Mouse (Mus musculus) right cerebral cortex, adult 2 months (tissue): ENCODE measurements around the gene D17H6S53E.

ENCODE experiments used
- DNase-seq, 2 experiments: peaks; one replicate each; pipeline ENCODE4 v3.0.0; 2021 to 2022; ENCODE audit warnings: low spot score in 2 of 2

The D17H6S53E gene

DNA sequence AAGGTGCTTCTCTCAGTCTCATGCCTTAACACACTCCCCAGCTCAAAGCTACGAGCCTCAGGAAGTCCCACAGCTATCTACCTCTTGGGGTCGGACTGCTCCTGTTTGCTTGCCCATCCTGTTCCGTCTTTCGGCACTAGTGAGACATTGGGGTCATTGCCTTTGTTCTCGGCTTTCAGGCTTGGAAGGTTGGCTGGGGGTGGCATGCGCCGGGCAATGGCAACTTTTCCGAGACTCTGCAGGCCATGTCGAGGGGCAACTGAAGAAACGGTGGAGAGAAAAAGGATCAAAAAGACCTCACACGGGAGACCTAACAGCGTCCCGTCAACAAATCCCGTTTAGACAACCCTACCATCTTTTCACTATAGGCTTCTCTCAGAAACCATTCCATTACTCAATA lies 35.9 kb downstream of the D17H6S53E start:
- DNase-seq, result no peak

DNA sequence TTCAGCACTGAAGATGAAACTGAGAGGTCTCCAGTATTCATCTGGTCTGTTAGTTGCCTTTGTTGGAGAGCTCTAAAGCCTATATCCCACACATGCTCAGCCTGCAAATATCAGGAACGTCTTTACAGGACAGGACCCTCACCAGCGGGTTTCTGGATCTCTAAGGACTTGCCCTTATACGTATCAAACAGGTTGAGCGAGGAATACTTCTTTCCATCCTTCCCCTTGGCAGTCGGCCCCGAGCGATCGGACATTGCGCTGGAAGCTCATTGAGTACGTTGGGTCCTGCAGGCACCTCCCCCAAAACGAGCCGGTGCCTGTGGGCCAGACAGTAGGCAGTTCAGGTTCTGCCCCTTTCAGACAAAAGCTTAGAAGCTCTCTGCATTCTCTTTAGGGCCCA lies 36.6 kb downstream of the D17H6S53E start:
- no peak for DNase-seq

DNA sequence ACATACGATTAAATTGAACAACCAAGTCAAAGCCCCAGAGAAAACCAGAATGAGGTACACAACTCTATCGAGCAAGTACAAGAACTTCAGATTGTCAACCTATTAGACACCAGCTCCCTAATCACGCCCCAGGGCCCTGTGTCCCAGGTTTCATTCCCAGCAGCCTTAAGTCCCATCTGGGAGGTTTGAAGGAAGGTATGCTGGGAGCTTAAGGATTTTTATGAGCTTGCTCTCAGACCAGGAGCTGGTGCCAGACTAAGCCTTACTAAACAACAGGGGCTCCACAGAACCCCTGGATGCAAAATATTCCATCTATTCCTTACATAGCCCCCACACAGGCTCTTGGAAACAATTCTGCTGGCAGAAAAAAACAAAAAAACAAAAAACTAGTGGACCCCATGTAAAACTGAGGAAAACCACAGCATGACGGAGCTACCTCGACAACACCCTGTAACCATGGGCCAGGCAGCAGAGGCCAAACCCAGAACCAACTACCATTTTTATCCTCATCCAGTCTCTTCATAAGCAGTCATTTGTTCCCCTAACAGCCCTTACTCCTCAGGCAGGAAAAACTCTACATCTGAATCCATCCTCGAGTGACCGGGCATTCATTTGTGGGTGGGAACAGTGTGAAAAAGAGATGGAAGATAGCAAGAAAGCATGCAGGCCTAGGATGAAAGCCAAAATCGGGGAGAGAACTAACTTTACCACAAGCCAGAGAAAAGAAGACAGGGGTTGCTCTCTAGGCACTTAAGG lies 37.3 kb downstream of the D17H6S53E start:
- no peak for DNase-seq

DNA sequence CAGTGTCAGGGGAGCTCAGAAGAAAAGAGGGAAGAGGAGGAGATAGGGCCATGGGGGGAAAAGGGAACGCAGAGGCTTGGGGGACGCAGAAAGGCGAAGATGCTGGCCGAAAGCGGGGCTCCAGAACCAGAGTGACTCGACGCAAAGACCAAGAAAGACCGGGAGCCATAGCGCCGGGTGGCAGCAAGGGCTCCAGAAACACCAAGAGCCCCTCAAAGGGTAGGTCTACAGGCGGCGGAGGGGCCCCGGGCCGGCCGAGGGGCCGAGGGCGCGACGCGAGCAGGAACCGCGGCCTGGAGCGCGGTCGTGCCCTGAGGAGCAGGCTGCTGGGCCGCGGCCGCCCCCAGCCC lies 38.0 kb downstream of the D17H6S53E start:
- no peak for DNase-seq

DNA sequence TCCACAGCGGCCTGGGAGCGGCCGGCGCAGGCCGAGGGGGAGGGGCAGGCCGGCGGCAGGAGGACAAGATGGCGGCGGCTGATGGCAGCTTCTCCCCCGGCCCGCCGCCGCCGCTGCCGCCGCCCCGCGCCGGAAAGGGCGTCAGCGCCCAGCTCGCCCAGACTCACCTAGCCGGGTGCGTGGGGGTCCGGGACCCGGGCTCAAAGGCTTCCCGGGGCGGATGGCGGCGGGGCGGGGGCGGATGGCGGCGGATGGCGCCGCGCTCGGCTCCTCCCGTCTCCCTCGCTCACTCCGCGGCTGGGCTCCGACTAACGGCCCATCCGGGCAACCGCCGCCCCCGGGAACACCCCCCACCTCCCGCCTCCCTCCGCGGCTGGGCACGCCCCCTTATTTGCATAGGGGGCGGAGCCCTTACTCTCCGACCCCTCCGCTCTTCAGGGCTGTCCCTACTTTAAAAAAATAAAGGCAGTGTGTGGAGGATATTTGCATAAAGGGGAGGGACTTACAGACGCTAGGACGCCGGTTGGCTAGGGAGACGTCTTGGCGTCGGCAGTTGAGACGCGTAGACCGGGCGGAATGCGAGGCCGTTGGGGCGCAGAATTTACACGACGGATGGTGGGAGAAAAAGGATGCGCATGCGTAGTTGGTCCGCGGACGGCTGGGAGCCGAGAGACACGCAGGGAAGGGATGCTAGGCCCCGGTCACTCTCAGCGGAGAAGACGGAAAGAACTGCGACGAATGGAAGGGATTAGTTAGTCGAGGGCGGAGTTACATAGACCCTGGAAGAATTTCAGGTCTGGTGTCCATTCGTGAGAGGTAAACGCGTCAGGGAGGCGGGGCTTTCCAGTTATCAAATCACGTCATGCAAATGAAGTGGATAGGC lies 38.6 kb downstream of the D17H6S53E start, which contains the start of gene Prrc2a:
Gene Prrc2a, minus strand, starts transcription at position 330 of the 883 bp plus-strand sequence.
- peak; percentile 99 for DNase-seq

DNA sequence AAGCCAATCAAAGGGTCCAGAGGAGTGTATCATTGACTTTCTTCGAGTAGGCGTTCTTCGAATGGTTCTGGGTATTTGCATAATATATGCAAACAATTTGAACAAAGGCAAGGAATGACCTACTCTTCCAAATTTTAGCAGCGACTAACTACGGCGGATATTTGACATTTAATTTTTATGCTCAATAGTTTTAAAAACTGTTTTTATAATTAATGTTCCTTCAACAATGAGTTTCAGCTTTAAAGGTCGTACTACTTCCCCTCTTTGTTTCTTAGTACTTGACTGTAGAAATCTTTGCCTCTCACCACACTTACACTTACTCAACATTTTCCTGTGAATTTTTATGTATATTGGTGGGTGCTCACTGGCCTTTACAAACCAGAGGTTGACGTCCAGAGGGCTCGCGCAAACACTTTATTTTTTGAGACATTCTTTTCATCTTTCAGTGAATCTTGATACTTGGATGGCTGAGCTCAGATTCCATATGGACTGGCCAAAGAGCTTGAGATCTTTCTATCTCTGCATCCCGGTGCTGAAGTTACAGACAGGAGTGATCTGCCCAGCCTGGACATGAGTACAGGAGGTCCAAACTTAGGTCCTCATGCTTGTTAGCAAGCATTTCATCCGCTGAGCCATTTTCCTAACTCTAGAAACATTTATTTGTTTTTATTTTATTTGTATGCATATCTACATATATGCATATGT lies 39.4 kb downstream of the D17H6S53E start:
- no peak for DNase-seq

DNA sequence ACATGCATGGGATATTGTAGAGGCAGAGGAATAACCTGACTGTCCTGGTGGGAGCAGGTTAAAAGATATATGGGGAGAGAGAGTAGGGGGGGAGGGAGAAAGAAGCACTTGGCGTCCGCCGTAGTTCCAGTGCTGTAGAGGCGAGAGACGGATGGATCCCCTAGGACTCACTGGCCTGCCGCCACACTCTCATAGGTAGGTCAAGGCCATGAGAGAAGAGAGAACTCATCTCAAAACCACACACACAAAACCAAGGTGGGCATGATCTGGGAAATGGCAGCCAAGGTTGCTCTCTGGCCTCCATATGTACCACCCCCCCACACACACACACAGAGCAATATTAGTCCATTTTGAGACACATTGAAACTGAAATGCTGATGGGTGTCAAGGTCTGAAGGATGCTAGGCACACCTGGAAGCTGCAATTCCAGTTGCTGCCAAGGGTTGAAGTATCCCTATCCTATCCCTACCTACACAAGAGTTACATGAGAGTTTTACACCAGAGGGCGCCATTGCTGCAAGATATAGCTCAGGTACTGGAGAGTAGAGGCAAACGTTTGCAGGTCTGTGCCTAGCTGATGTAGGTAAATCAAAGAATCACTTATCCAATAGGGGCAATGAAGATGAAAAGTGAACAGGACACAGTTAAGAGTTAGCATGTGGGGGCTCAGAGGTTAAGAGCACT lies 40.3 kb downstream of the D17H6S53E start:
- peak; percentile 72 to 74 for DNase-seq

DNA sequence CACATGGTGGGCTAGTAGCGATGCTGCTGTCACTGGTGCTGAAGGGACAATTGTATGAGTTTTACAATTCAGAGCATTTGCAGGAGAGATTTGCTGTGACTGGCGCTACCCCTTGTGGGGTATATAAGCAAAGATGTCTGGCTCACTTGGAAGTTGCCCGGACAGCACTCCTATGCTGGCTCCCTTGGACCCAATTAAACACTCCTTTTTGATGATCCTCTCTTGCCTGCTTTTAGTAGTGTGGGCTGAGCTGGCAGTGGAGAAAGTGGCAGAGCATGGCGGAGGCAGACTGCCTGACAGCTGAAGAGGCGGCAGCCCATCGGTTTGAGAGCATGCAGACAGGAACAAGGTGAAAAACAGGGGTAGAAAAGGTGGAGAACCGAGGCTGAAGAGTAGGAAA lies 41.6 kb downstream of the D17H6S53E start:
- peak in 1 of 2 experiments; percentile 53 for DNase-seq

DNA sequence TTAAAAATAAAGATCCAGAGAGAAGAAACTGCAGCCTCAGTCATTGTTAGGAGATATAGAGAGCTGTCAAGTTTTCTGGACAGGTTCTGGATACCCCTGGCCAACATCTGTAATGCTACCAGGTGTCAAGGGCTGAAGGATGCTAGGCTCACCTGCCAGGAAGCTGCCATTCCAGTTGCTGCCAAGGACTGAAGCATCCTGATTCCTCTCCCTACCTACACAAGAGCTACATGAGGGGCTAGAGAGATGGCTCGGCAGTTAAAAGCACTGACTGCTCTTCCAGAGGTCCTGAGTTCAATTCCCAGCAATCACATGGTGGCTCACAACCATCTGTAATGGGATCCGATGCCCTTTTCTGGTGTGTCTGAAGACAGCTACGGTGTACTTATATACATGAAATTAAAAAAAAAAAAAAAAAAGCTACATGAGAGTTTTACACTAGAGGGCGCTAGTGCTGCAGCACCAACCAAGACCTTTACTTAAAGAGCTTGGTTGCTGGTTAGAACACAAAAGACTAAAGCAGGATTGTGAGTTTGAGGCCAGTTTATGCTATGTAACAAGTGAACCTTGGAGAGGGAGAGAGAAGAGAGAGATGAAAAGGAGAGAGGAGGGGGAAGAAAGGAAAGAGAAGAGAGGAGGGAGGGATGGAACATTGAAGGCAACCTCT lies 42.5 kb downstream of the D17H6S53E start:
- no peak for DNase-seq

DNA sequence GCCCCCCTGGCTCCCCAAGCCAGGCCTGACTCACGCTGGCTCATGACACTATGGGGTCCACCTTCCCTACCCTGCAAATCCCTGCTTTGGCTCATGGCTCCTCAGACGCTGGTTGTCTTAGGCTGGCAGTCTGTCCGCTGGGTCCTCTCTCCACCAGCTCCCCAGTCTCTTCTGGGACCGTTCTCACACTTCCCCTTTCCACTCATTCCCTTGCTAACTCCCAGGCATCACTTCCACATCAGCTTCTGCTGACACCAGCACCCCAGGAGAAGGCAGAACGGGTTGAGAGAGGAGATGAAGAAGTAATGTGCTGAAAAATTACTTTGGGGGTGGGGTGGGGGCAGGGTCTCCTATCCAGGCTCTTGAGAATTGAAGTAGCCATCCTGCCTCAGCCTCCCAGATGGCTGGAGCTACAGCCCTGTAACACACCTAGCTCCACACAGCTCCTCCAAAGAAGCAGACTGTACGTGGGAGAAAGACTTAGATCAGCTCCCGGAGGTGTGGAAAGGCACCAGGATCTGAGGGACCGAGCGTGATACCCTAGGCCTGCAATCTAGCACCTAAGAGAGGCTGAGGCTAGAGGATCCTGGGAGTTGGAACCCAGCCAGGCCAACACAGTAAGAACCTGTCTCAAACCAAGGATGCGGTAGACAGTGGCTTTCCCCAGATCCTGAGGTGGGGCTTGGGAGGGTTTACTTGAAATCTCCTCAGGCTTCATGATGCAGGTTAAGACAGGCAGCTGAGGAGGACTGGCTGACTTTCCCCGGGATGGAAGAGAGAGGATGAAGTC lies 46.5 kb downstream of the D17H6S53E start:
- peak in 1 of 2 experiments; percentile 62 for DNase-seq

DNA sequence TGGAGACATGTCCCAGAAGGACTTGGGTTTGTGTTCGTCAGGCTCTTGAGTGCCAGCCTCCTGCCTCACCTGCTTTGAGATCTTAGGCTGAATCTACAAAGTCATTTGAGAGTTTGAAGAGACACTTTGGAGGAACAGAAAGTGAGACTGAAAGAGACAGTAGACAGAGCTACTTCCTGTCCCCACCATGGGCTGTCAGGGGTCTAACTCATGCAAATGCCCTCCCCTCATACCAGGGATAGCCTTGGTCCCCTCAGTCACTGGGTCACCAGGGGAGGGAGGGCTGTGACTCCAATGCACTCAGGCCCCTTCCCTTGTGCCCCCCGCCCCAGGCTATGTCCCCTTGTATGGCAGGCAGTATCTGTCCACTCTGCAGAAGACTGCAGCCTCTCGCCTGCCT lies 47.2 kb downstream of the D17H6S53E start:
- DNase-seq, result no peak

DNA sequence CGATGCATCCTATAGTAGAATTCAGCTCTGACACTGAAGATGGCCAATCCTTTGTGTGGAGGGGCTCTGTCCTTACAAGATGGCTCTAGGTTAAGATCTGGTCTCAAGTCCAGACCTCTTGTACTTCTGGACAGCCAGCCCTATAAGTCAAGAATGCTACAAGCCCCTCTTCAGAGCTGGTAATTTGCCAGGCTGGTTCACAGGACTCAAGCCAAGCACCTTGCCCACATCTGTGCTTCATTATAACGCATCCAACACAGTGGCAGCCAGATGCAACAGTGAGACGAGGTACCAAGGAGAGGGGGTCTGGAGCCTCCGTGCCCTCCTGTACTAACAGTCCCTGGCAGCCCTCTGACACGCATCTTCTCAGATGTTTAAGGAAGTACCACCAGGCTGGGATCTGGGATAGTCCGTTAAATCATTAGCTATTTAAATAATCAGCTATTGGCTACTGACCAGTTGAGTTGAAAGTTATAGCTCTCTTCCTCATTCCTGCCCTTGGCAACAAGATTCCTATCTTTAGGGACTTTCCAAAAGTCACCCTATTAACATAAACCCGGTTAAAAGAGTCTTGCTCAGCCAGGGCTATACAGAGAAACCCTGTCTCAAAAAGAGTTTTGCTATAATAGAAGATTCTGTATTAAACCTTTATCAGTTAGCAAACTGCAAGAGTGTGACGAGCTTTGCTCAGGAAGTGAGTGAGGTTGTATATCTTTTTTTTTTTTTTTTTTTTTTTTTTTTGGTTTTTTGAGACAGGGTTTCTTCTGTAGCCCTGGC lies 48.2 kb downstream of the D17H6S53E start:
- DNase-seq, result no peak

DNA sequence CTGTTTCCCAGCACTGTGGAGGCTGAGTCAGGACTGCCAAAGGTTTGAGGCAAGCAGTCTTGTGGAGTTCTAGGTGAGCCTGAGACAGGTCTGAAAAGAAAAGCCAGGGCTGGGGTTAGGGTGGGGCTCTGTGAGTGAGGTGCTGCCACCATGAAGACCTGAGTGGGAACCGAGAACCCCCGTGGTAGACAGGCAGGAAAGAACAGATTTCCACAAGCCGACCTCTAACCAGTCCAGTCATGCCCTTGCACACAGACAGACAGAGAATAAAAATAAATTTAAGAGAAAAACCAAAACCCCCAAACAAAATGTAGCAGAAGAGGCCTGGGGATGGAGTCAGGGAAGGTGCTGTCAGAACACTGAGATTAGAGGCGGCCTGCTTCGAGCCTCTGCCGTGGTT lies 49.2 kb downstream of the D17H6S53E start:
- DNase-seq, result no peak

DNA sequence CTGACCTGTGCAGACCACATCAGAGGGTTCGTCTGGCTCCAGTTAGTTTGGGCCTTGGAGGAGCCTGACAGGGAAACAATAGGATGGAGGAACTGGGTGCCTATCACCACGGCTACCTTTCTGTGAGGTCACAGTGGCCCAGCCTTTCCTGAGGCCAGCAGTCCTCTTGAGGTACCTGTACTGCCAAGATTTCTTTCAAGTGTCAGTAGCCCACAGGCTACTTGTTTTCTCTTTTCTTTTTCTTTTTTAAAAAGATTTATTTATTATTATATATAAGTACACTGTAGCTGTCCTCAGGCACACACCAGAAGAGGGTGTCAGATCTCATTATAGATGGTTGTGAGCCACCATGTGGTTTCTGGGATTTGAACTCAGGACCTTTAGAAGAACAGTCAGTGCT lies 49.8 kb downstream of the D17H6S53E start, which contains the start of gene Aif1:
Gene Aif1, minus strand, starts transcription at position 101 of the 400 bp plus-strand sequence.
- DNase-seq, result no peak
